Mouse (Mus musculus) spleen, postnatal 14 days (tissue): ENCODE measurements around the gene Tbc1d9.
A peak's percentile ranks its signal among the peaks of the same experiment; 100 is the strongest.
"Not testable (repeated sequence)": the region's sequence is repeated elsewhere in the genome, so short reads cannot be mapped to it uniquely, and the experiment has no call there.

Experiments
- DNase-seq, 2 experiments: peaks; one replicate each; pipeline ENCODE4 v3.0.0; 2021 to 2022; ENCODE audit warnings: low spot score in 2 of 2

Tbc1d9 gene

GRCm38 (mm10) chr8:83233099-83233498 is 67.9 kb downstream of the Tbc1d9 start:
- DNase-seq: no peak

DNA sequence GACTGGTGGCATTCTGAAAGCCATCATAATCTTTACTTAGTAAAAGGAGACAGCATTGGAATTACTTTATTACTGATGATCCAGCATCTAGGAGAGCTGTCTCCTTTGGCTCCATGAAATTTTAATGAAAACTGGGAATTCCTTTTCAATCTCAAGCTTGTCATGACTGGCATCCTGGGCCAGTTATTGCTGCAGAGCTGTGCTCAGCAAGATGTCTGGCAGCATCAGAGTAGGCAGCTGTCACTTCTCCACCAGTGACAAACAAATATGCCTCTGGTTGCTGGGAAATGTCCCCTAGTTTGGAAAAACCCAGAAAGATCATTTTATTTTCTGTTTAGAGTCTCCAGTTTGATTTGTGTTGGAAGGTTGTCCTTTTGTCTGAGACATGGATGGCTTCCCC is 74.2 kb downstream of the Tbc1d9 start:
- DNase-seq: no peak

GRCm38 (mm10) chr8:83244151-83244550 is 79.0 kb downstream of the Tbc1d9 start:
- no peak for DNase-seq

DNA sequence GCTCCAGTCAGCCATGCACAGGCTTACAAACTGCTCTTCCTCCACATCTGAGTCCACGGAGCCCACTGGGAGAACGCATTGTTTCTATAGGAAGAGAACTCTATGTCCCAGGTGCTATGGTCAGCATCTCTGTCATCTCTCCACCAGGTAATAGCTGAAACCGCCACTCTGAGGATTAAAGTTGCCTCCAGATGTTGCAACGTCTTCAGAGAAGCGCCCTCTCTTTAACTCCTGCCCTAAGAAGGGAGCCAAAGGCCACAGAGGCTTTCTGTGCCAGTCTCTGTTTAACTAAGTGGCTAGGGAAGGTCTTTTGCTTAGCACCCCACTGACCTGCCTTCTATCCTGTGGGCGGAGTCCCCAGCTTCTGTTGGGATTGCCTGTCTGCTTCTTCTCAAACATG is 85.7 kb downstream of the Tbc1d9 start:
- DNase-seq: no peak

GRCm38 (mm10) chr8:83251362-83252246 is 86.5 kb downstream of the Tbc1d9 start:
- no peak for DNase-seq

DNA sequence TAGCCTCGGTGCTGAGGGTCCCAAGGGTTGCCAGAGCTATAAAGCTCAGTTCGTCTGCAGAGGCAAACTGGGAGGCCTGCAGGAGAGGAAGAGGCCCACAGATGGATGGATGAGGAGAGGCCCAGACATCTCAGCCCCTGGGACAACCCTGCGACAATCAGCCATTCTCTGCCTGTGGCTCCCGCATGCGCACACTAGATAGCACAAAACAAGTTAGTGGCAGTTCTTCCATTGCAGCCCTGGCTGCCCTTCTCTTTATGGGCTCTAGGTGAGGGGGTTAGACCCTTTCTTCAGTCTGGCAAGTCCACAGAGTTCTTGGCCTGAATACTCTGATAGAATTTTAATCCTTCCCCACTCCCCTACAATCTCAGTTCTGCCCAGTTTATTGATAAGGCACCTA is 87.6 kb downstream of the Tbc1d9 start:
- DNase-seq: no peak

- DNase-seq: no peak
Measured at GRCm38 (mm10) chr8:83257631-83258030, 92.5 kb downstream of the Tbc1d9 start.

- DNase-seq: peak in 1 of 2 experiments; percentile 44
Measured at GRCm38 (mm10) chr8:83260418-83261215, 95.5 kb downstream of the Tbc1d9 start.

- no peak for DNase-seq
Measured at GRCm38 (mm10) chr8:83271172-83271571, 106.0 kb downstream of the Tbc1d9 start.

DNA sequence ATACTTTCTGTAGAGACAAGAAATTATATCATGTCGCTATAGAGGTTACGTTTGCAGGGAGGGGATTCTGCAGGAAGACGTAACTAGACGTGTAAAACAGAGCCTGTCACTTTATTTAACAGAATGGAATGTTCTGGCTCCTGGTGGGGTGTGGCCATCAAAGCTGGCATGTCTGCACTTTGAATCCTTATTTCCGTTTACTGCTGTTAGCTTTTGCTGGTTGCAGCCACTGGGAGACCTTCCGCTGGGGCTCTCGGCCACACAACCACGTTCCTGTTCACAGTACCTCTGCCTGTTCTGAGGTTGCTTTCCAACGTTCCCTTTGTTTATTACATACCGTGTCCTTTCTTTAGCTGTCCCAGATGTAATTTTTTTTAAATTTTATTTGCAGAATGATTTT is 107.3 kb downstream of the Tbc1d9 start:
- no peak for DNase-seq

- DNase-seq: no peak
Measured at GRCm38 (mm10) chr8:83274470-83274869, 109.3 kb downstream of the Tbc1d9 start.

DNA sequence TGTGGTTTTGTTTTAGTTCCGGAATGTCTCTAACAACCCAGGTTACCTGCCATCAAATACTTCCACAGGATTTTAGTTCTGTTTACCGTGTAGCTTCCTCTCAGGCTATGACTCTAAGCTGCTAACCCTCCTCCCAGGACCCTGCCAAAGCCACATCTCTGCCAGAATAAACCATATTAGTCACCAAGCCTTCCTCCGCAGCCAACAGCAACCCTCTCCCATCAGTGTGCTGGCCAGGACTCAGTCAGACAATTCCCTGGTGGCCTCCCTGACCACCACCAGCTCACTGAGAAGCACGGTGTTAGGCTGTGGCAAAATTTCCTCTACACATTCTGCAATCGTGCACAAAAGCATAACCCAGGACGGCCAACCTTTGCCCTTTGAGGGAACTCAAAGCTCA is 113.3 kb downstream of the Tbc1d9 start:
- DNase-seq: no peak

- DNase-seq: no peak
Measured at GRCm38 (mm10) chr8:83285391-83285790, 120.2 kb downstream of the Tbc1d9 start.

- DNase-seq: no peak
Measured at GRCm38 (mm10) chr8:83290176-83290575, 125.0 kb downstream of the Tbc1d9 start, which contains the start of gene Ucp1. TSS of gene Ucp1 (plus strand) at chr8:83290352.

- DNase-seq: no peak
Measured at GRCm38 (mm10) chr8:83297375-83297774, 132.2 kb downstream of the Tbc1d9 start.

DNA sequence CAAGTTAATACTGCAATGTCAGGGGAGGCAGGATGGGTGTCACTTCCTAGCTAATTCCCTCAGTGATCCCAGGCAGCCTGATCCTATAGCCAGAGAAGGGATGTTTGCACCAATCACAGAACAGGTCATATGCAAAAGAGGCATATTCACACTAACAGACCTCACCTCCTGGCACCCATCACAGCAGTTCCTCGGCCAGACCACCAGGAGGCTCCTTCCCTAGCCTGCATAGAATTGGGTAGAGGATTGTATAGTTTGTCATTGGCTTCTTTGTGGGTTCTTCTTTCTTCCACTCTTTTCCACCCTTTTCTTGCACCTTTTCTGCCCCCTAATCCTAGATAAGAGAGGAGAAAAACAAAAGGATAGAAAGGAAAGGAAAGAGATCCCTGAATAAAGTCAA is 135.0 kb downstream of the Tbc1d9 start:
- DNase-seq: no peak

DNA sequence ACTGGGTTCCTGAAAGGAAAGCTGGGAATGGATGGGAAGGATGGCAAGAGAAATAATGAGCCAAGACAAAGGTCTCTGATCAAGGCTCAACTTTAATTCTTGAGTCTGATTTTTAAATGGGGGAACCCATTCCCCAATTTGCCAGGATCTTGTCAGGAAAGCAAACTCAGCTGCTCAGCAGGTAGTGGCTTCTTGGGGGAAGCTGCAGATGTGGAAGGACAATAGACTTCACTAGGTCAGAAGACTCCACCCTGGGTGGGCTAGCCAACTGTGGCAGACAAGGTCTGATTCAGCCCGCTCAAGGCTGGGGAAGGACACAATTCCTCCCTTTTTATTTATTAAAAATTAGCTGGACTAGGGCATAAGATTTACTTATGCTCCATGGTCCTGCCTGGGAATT is 139.8 kb downstream of the Tbc1d9 start:
- DNase-seq: no peak

- DNase-seq: no peak
Measured at GRCm38 (mm10) chr8:83309836-83310235, 144.7 kb downstream of the Tbc1d9 start.

DNA sequence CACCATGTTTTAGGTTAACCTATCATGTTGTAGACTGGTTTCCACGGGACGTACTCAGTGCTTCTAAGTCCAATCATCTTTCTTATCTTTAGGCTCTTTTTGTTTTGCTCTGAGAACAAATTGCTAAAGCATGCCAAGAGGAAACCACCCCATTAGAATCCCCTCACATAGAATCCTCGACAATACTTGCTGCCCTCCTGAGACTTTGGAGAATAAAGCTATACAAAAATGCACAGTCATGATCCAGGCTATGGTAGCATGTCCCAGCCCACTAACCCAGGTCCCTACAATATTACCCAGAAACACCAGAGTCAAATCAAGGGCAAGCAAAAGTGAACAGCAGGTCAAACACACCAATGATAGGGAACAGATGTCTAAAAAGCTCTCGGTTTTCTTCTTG is 149.9 kb downstream of the Tbc1d9 start:
- DNase-seq: not testable (repeated sequence)

DNA sequence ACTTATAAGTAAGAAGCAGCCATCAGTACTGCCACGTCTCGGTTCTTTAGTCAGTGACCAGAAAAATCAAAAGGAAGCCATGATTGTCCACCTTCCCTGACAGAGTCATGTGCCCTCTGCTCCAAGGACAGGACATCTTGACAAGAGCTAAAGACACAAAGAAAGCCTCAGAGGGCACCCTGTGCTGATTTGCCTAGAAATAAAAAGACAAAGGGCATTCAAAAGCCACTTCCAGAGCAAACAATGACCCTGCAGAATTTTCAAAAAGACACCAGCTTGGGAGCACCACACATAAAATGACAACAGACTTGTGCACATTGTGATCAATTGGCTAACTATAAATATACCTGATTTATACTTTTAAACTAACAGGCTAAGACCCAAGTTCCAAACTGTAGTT is 150.5 kb downstream of the Tbc1d9 start:
- DNase-seq: no peak

GRCm38 (mm10) chr8:83320543-83320942 is 155.4 kb downstream of the Tbc1d9 start:
- DNase-seq: no peak

GRCm38 (mm10) chr8:83322374-83322773 is 157.2 kb downstream of the Tbc1d9 start:
- no peak for DNase-seq
